Mouse (Mus musculus) heart, embryonic 11.5 days (tissue): ENCODE measurements around the gene Apba2. TPM values are rescaled to one million over a fixed set of nuclear protein-coding genes. Genes with fewer than 3 reads are reported as not detected.

Experiments
- ATAC-seq: fragments of 200-750 bp; cut with Nextera tagmentation; replicated peaks from 2 replicates; pipeline ENCODE4 v1.8.0; 2017; ENCODE audit warnings: moderate library complexity; ENCODE audit not compliant: insufficient number of reproducible peaks, low FRiP score, low TSS enrichment
- H3K27ac ChIP-seq: fragments of 300-500 bp; sonication (generic); 2 replicates; pipeline ENCODE4 v1.5.1; 2014; ENCODE audit warnings: mild to moderate bottlenecking, low read depth, low read length
- H3K27me3 ChIP-seq: fragments of 300-500 bp; sonication (generic); 2 replicates; pipeline ENCODE4 v1.6.1; 2014; ENCODE audit warnings: mild to moderate bottlenecking, low read length, mixed read lengths; ENCODE audit not compliant: control insufficient read depth, insufficient read depth
- H3K36me3 ChIP-seq: fragments of 300-500 bp; sonication (generic); 2 replicates; pipeline ENCODE4 v1.6.1; 2014; ENCODE audit warnings: mild to moderate bottlenecking, low read length, moderate library complexity, mixed read lengths; ENCODE audit not compliant: control insufficient read depth, insufficient read depth
- H3K4me1 ChIP-seq: fragments of 300-500 bp; sonication (generic); 2 replicates; pipeline ENCODE4 v1.6.1; 2014; ENCODE audit warnings: low read length; ENCODE audit not compliant: control insufficient read depth, insufficient read depth
- H3K4me2 ChIP-seq: fragments of 300-500 bp; sonication (generic); 2 replicates; pipeline ENCODE4 v1.6.1; 2014; ENCODE audit warnings: mild to moderate bottlenecking, moderate library complexity
- H3K4me3 ChIP-seq: fragments of 300-500 bp; sonication (generic); 2 replicates; pipeline ENCODE4 v1.5.1; 2014; ENCODE audit warnings: low read depth, low read length
- H3K9ac ChIP-seq: fragments of 300-500 bp; sonication (generic); 2 replicates; pipeline ENCODE4 v1.6.1; 2014; ENCODE audit warnings: mild to moderate bottlenecking, low read depth, low read length, moderate library complexity
- H3K9me3 ChIP-seq: fragments of 300-500 bp; sonication (generic); replicated peaks from 2 replicates; pipeline ENCODE4 v1.6.1; 2016; ENCODE audit warnings: low read length; ENCODE audit not compliant: control insufficient read depth
- WGBS: fragments of 180-500 bp; shearing (Covaris S2); extraction: QIAGEN DNeasy Blood & Tissue Kit; methylation state at CpG from one replicate; pipeline ENCODE4 v1.1.7; 2014; ENCODE audit not compliant: insufficient replicate concordance; 5-methylcytosine and 5-hydroxymethylcytosine counted together
- polyA plus RNA-seq: library from polyadenylated mRNA; unstranded; fragments of >200 nt; fragmentation: Nextera tagmentation; extraction: Ambion mirVana; gene quantifications from 2 replicates; pipeline ENCODE4 v1.2.1, GENCODE M21; 2014

Apba2 gene
- polyA plus RNA-seq, 1 experiment from 2014 or later: 1.3 TPM

- no peak overlapping the region for H3K27ac ChIP-seq
- WGBS: 71% methylated on average over 3 of the region's 3 CpGs
Measured at GRCm38 (mm10) chr7:64645458-64645857, 144.0 kb downstream of the Apba2 start.

GRCm38 (mm10) chr7:64646046-64646445 is 144.5 kb downstream of the Apba2 start:
- H3K9me3 ChIP-seq: no peaks in the 10 kb centered on the region
- H3K4me2 ChIP-seq: no peak overlapping the region
- no peaks in the 10 kb centered on the region for H3K36me3 ChIP-seq
- WGBS: 67% methylated on average over 6 of the region's 6 CpGs
- ATAC-seq: no peak
- H3K27me3 ChIP-seq: no peaks in the 10 kb centered on the region
- no peak overlapping the region for H3K9ac ChIP-seq
- H3K4me1 ChIP-seq: no peaks in the 10 kb centered on the region
- H3K27ac ChIP-seq: no peak overlapping the region
- H3K4me3 ChIP-seq: no peak overlapping the region

More at GRCm38 (mm10) chr7:64645458-64645857, 144.0 kb downstream of the Apba2 start:
- Histone ChIP-seq H3K4me1 (no peaks in the 10 kb centered on the region), H3K36me3 (no peaks in the 10 kb centered on the region), H3K4me3 (no peak overlapping the region), H3K9me3 (no peaks in the 10 kb centered on the region), H3K27me3 (no peaks in the 10 kb centered on the region), H3K4me2 (no peak overlapping the region), H3K9ac (no peak overlapping the region)
- no peak for ATAC-seq

GRCm38 (mm10) chr7:64648947-64649607 is 147.6 kb downstream of the Apba2 start:
- Histone ChIP-seq H3K9me3 (no peaks in the 10 kb centered on the region), H3K9ac (no peak overlapping the region), H3K4me1 (no peaks in the 10 kb centered on the region), H3K27me3 (no peaks in the 10 kb centered on the region), H3K27ac (no peak overlapping the region), H3K4me3 (no peak overlapping the region), H3K36me3 (no peaks in the 10 kb centered on the region), H3K4me2 (no peak overlapping the region)
- ATAC-seq: no peak
- WGBS: 78% methylated on average over 10 of the region's 10 CpGs

GRCm38 (mm10) chr7:64651963-64652362 is 150.5 kb downstream of the Apba2 start:
- Histone ChIP-seq H3K27ac (no peak overlapping the region), H3K4me3 (no peak overlapping the region), H3K4me2 (no peak overlapping the region), H3K36me3 (no peaks in the 10 kb centered on the region), H3K27me3 (no peaks in the 10 kb centered on the region), H3K9ac (no peak overlapping the region), H3K4me1 (no peaks in the 10 kb centered on the region), H3K9me3 (no peaks in the 10 kb centered on the region)
- no peak for ATAC-seq
- WGBS: 61% methylated on average over 3 of the region's 3 CpGs

- H3K36me3 ChIP-seq: no peaks in the 10 kb centered on the region
- H3K9me3 ChIP-seq: no peaks in the 10 kb centered on the region
- H3K27me3 ChIP-seq: no peaks in the 10 kb centered on the region
- WGBS: 61% methylated on average over 7 of the region's 7 CpGs
- no peak overlapping the region for H3K4me2 ChIP-seq
- no peak overlapping the region for H3K9ac ChIP-seq
- no peaks in the 10 kb centered on the region for H3K4me1 ChIP-seq
- no peak for ATAC-seq
- H3K4me3 ChIP-seq: no peak overlapping the region
- H3K27ac ChIP-seq: no peak overlapping the region
Measured at GRCm38 (mm10) chr7:64656787-64657186, 155.3 kb downstream of the Apba2 start.

GRCm38 (mm10) chr7:64658914-64659313 is 157.4 kb downstream of the Apba2 start:
- Histone ChIP-seq H3K9me3 (no peaks in the 10 kb centered on the region), H3K4me2 (no peak overlapping the region), H3K4me3 (no peak overlapping the region), H3K36me3 (no peaks in the 10 kb centered on the region), H3K4me1 (no peaks in the 10 kb centered on the region), H3K27me3 (no peaks in the 10 kb centered on the region), H3K27ac (no peak overlapping the region), H3K9ac (no peak overlapping the region)
- WGBS: 78% methylated on average over 4 of the region's 4 CpGs
- no peak for ATAC-seq

GRCm38 (mm10) chr7:64659328-64659727 is 157.8 kb downstream of the Apba2 start:
- Histone ChIP-seq H3K4me3 (no peak overlapping the region), H3K9ac (no peak overlapping the region), H3K4me1 (no peaks in the 10 kb centered on the region), H3K9me3 (no peaks in the 10 kb centered on the region), H3K27me3 (no peaks in the 10 kb centered on the region), H3K27ac (no peak overlapping the region), H3K36me3 (no peaks in the 10 kb centered on the region), H3K4me2 (no peak overlapping the region)
- ATAC-seq: no peak
- 64% methylated on average over 8 of the region's 8 CpGs for WGBS

- H3K9me3 ChIP-seq: no peaks in the 10 kb centered on the region
- 80% methylated on average over 5 of the region's 5 CpGs for WGBS
- H3K4me1 ChIP-seq: no peaks in the 10 kb centered on the region
- no peak overlapping the region for H3K4me3 ChIP-seq
- no peak overlapping the region for H3K9ac ChIP-seq
- no peak for ATAC-seq
- H3K4me2 ChIP-seq: no peak overlapping the region
- H3K27ac ChIP-seq: no peak overlapping the region
- H3K36me3 ChIP-seq: no peaks in the 10 kb centered on the region
- no peaks in the 10 kb centered on the region for H3K27me3 ChIP-seq
Measured at GRCm38 (mm10) chr7:64662506-64662905, 161.0 kb downstream of the Apba2 start.

GRCm38 (mm10) chr7:64663600-64663999 is 162.1 kb downstream of the Apba2 start:
- no peak overlapping the region for H3K27ac ChIP-seq
- no peaks in the 10 kb centered on the region for H3K36me3 ChIP-seq
- 78% methylated on average over 3 of the region's 3 CpGs for WGBS
- ATAC-seq: no peak
- H3K9me3 ChIP-seq: no peaks in the 10 kb centered on the region
- no peak overlapping the region for H3K4me2 ChIP-seq
- no peaks in the 10 kb centered on the region for H3K4me1 ChIP-seq
- no peak overlapping the region for H3K9ac ChIP-seq
- no peaks in the 10 kb centered on the region for H3K27me3 ChIP-seq
- H3K4me3 ChIP-seq: no peak overlapping the region
